Mouse (Mus musculus) adrenal gland, postnatal 10 days (tissue): Measurements from ENCODE around the gene Rad54l2. TPM values are rescaled to one million over a fixed set of nuclear protein-coding genes. Genes with fewer than 3 reads are reported as not detected.

Experiments
- DNase-seq: peaks from one replicate; pipeline ENCODE4 v3.0.0; 2021; ENCODE audit warnings: mixed read lengths
- long read RNA-seq, 2 experiments: library from polyadenylated mRNA; stranded (forward); transcript quantifications; one replicate each; pipeline ENCODE4 v2.0.0; 2021
- total RNA-seq, 2 experiments: library from RNA; stranded (reverse); gene quantifications; 2 replicates each; pipeline ENCODE4 v1.2.3; 2021

Gene Rad54l2
- 10 to 100 TPM; 19.6 to 22.2 TPM for total RNA-seq
- long read RNA-seq, experiment 1, partial matches to known transcripts, result 2 of 5 reads
- long read RNA-seq, experiment 1, other reads (novel, unspliced or antisense), result 3 of 5 reads
- long read RNA-seq, experiment 2, partial matches to known transcripts, result 0 of 2 reads
- long read RNA-seq, experiment 2, other reads (novel, unspliced or antisense), result 2 of 2 reads

GRCm38 (mm10) chr9:106788812-106789321 is at the start of gene Rad54l2:
TSS of gene Rad54l2 (minus strand) at chr9:106789194.
- DNase-seq, result peak; percentile 94

DNA sequence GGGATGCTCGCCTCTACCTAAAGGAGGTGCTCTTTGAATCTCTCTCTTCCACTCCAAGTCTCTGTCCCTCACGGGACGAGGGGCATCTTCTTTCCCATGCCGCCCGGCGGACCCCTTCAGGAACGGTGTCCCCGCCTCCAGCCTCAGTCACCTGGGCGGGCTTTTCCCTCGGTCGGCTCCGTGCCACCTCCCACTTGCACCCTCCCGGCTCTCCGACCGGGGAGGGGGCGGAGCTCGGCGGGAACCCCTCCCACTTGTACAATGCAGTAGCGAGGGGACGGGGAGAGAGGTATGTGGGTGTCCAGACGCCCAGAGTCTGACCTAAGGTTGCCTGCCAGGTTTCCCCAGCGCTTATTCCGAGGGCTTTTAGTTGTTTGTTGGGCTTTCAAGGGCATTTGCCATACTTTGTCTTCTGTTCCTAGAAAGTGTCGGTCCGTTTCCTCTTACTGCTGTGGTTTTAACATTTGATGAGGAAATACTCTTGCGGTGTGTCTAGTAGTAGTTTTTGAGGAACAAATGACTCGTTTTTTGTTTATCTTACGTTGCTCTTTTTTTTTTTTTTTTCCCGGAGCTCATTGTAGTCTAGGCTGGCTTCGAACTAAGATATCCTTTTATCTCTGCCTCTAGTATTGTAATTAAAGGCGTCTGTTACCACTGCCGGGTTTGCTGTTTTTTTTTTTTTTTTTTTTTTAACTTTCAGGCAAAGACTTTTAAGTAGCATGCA is 33.5 kb upstream of the Rad54l2 start:
- peak; percentile 95 for DNase-seq

- peak; percentile 94 for DNase-seq
These were observed 32.8 kb upstream of the Rad54l2 start, which contains the start of gene Dcaf1 for GRCm38 (mm10) chr9:106821618-106822380. TSS of gene Dcaf1 (plus strand) at chr9:106821874.

- no peak for DNase-seq
These were observed 32.1 kb upstream of the Rad54l2 start for GRCm38 (mm10) chr9:106821050-106821617.

- DNase-seq, result peak; percentile 10
These were observed 30.2 kb upstream of the Rad54l2 start for GRCm38 (mm10) chr9:106819201-106819600.

DNA sequence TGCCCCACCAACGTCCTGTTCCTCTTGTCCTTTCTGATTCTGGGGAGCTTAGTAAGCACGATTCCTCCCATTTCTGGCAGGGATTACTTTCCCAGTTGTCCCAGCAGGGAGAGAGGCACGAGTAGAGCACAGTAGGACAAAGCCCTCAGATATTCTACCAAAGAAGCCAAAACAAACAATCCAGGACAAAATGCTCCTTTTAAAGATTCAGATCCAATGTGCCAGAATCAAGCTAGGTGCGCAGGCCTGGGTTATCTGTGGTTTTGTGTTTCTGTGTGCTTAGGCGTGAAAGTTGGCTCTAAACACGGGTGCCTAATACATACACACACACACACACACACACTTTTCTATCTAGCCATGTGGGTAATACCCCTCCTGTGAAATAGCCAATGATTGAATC is 29.2 kb upstream of the Rad54l2 start:
- DNase-seq, result no peak

- DNase-seq, result no peak
These were observed 17.5 kb upstream of the Rad54l2 start for GRCm38 (mm10) chr9:106806503-106806902.

- DNase-seq, result peak; percentile 10
These were observed 1.8 kb upstream of the Rad54l2 start for GRCm38 (mm10) chr9:106790831-106791230.

DNA sequence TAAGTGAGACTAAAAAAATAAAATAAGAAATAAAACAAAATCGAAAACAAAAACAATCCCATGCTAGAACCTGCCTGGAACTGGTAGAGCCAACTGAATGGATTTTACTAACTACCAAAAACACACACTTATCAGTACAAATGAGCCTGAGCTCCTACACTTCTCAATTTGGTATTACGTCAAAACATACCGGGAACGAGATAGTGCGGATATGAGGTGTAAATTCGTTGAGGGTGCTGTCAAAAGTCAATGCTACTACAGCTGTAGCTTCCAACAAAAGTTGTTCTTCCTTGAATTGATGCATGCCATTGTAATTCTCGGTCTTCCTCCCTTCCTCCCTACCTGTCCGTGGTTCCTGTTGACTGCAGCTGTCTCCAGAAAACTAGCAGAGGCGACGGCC is 369 bp upstream of the Rad54l2 start:
- DNase-seq, result no peak

GRCm38 (mm10) chr9:106787979-106788811 is 799 bp downstream of the Rad54l2 start:
- DNase-seq, result peak; percentile 26

GRCm38 (mm10) chr9:106785206-106785605 is 3.8 kb downstream of the Rad54l2 start:
- peak; percentile 6 for DNase-seq

DNA sequence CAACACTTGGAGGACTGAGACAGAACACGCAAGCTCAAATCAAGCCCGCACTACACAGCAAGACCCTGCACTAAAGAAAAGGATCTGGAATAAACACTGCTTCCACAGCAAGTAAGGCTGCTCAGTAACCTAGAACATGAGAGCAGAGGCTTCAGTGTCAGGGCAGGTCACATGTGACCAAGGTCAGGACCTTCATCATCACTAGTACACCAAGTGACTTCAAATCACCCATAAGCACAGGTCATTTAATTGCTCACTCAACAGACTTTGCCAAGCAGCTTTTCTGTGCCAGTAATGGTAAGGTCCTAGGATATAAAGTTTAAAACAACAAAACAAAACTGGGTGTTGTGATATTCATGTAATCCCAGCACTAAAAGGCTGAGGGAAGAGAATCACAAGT is 5.4 kb downstream of the Rad54l2 start:
- peak; percentile 25 for DNase-seq

DNA sequence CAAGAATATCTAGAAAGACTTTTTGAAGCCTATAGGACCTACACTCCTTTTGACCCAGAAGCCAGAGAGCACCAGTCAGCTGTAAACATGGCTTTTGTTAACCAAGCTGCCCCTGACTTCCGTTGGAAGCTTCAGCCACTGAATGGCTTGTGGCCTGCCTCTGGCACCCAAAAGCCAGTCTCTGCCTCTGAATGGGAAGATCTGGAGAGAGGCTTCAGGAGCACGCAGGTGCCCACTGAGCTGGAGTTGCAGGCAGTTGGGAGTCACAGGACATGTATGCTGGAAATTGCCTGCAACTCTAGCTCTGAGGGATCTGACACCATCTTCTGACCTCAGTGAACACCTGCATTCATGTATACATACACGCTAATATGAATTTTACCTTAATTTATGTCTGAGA is 8.9 kb downstream of the Rad54l2 start:
- DNase-seq, result no peak

GRCm38 (mm10) chr9:106778319-106778718 is 10.7 kb downstream of the Rad54l2 start:
- no peak for DNase-seq

DNA sequence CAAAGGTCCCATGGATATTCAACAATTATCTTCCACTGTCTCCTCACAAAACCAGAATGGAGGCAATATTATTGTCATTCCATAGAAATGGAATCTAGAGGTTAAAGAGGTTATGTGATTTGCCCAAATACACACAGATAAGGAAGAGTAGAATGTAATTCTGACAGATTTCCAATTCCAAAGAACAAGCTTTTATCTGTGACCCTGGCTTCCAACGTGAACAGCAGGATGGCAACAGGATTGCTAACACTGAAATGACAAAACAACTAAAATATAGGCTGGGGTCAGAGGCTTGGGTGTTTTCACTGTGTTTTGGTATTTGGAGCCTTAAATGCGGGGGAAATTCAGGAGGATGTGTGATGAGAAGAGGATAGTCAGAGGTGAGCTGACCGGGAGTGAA is 11.6 kb downstream of the Rad54l2 start:
- DNase-seq, result no peak

GRCm38 (mm10) chr9:106776116-106776515 is 12.9 kb downstream of the Rad54l2 start:
- no peak for DNase-seq

DNA sequence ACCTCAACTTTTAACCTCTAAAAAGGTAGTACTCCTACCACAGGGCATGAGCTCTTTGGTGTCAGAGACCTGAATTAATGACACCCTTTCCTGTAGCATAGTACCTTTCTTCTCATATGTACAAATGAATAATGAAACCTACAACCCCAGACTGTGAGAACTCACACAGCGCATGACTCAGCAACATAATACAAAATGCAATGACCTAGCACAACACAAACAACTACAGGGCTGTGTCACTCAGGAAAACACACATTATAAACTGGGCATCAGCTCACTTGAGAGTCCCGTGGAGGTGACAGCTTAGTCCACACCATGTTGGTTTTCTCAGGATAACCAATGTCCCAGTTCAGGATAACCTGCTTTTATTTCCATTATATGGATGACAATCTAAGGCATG is 17.2 kb downstream of the Rad54l2 start:
- DNase-seq, result no peak

- DNase-seq, result no peak
These were observed 18.8 kb downstream of the Rad54l2 start for GRCm38 (mm10) chr9:106770216-106770615.

GRCm38 (mm10) chr9:106769781-106770180 is 19.2 kb downstream of the Rad54l2 start:
- DNase-seq, result no peak

GRCm38 (mm10) chr9:106756421-106756820 is 32.6 kb downstream of the Rad54l2 start:
- DNase-seq, result no peak

DNA sequence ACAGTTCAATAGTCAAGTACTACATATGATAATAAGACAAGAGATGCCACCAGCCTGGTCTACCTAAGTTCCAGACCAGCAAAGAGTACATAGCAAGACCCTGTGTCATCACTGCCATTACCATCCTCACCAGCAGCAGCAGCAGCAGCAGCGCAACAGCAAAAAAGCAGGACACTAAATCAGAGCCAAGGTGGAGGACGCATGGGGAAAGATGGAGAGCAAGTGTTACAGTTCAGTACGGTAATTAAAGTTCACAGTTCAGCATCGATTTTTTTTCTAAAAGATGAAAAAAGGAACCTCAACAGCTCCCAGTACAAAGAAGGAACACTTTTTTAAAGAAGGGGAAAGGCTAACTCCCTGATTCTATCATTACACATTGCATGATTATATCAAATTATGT is 33.2 kb downstream of the Rad54l2 start:
- DNase-seq, result no peak

- no peak for DNase-seq
These were observed 34.7 kb downstream of the Rad54l2 start for GRCm38 (mm10) chr9:106754311-106754710.
